Mouse (Mus musculus) midbrain, embryonic 16.5 days (tissue): ENCODE results near the gene Gm10644. TPM values are rescaled to one million over a fixed set of nuclear protein-coding genes. Genes with fewer than 3 reads are reported as not detected.

Source experiments
- ATAC-seq: fragments of 200-750 bp; cut with Nextera tagmentation; 2 replicates; pipeline ENCODE4 v1.8.0; 2017; ENCODE audit warnings: moderate TSS enrichment
- H3K27ac ChIP-seq: fragments of 300-500 bp; sonication (generic); 2 replicates; pipeline ENCODE4 v1.5.1; 2014; ENCODE audit warnings: mild to moderate bottlenecking, low read length, mixed read lengths
- H3K27me3 ChIP-seq: fragments of 300-500 bp; sonication (generic); 2 replicates; pipeline ENCODE4 v1.6.1; 2014; ENCODE audit warnings: low read depth, low read length, mixed read lengths; ENCODE audit not compliant: control insufficient read depth, insufficient read depth
- H3K36me3 ChIP-seq: fragments of 300-500 bp; sonication (generic); 2 replicates; pipeline ENCODE4 v1.6.1; 2014; ENCODE audit warnings: mild to moderate bottlenecking, low read length, moderate library complexity, mixed read lengths; ENCODE audit not compliant: control insufficient read depth, insufficient read depth
- H3K4me1 ChIP-seq: fragments of 300-500 bp; sonication (generic); 2 replicates; pipeline ENCODE4 v1.6.1; 2014; ENCODE audit warnings: mild to moderate bottlenecking, low read length, mixed read lengths; ENCODE audit not compliant: control insufficient read depth, insufficient read depth
- H3K4me2 ChIP-seq: fragments of 300-500 bp; sonication (generic); 2 replicates; pipeline ENCODE4 v1.6.1; 2014; ENCODE audit warnings: mild to moderate bottlenecking, low read length, mixed read lengths
- H3K4me3 ChIP-seq: fragments of 300-500 bp; sonication (generic); 2 replicates; pipeline ENCODE4 v1.5.1; 2014; ENCODE audit warnings: low read depth, mild to moderate bottlenecking, low read length, moderate library complexity, mixed read lengths
- H3K9ac ChIP-seq: fragments of 300-500 bp; sonication (generic); 2 replicates; pipeline ENCODE4 v1.6.1; 2014; ENCODE audit warnings: low read depth, low read length, mixed read lengths
- H3K9me3 ChIP-seq: fragments of 300-500 bp; sonication (generic); replicated peaks from 2 replicates; pipeline ENCODE4 v1.6.1; 2014; ENCODE audit warnings: mild to moderate bottlenecking, low read length, mixed read lengths; ENCODE audit not compliant: control insufficient read depth, poor library complexity, severe bottlenecking
- WGBS: fragments of 180-500 bp; shearing (Covaris S2); extraction: QIAGEN DNeasy Blood & Tissue Kit; methylation state at CpG from one replicate; pipeline ENCODE4 v1.1.7; 2014; 5-methylcytosine and 5-hydroxymethylcytosine counted together
- polyA plus RNA-seq: library from polyadenylated mRNA; unstranded; fragments of >200 nt; fragmentation: Nextera tagmentation; extraction: Ambion mirVana; gene quantifications from 2 replicates; pipeline ENCODE4 v1.2.1, GENCODE M21; 2015

The Gm10644 gene
- polyA plus RNA-seq, 1 experiment from 2014 or later = 0.69 TPM

DNA sequence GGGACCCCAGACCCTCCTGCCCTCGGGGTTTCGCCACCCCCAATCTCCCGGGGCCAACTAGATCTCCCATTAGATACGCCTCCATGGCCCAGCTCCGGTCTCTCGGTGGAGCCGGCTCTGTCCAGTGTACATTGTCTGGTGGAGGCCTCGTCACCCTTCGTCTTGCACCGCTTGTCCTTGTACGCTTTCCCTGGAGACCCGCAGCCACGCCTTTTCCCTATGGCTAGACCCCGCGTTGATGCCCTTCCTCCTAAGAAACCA, 883 bp upstream of the Gm10644 start:
- no peak overlapping the region for H3K27ac ChIP-seq
- H3K36me3 ChIP-seq = no peaks in the 10 kb centered on the region
- H3K9me3 ChIP-seq = no peaks in the 10 kb centered on the region
- WGBS = 1% methylated on average over 15 of the region's 15 CpGs
- peaks cover 6% of the 10 kb centered on the region for H3K4me1 ChIP-seq
- no peaks in the 10 kb centered on the region for H3K27me3 ChIP-seq
- peak overlapping the region; percentile 97 for H3K4me2 ChIP-seq
- no peak overlapping the region for H3K9ac ChIP-seq
- peak overlapping the region; percentile 46 for H3K4me3 ChIP-seq
- no peak for ATAC-seq

DNA sequence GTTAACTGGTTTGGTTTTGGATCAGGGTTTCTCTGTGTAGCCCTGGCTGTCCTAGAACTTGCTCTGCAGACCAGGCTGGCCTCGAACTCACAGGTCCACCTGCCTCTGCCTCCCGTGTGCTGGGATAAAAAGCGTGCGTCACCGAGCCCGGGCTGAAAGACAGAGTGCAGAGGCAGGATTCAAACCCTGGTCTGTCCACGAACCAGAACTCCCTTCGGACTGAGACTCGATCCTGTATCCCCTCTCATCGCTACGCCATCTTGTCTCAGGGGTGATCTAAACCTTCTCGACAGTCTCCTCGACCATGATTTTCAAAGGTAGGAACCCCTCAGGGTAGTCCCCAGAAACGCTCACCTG, 278 bp downstream of the Gm10644 start:
- peaks cover 6% of the 10 kb centered on the region for H3K4me1 ChIP-seq
- peak overlapping the region; percentile 46 for H3K4me3 ChIP-seq
- no peaks in the 10 kb centered on the region for H3K36me3 ChIP-seq
- H3K27ac ChIP-seq = peak overlapping the region; percentile 60
- peak overlapping the region; percentile 50 for H3K9ac ChIP-seq
- H3K4me2 ChIP-seq = peak overlapping the region; percentile 97
- H3K9me3 ChIP-seq = no peaks in the 10 kb centered on the region
- under 1% methylated on average over 14 of the region's 14 CpGs for WGBS
- no peaks in the 10 kb centered on the region for H3K27me3 ChIP-seq
- ATAC-seq = no peak

DNA sequence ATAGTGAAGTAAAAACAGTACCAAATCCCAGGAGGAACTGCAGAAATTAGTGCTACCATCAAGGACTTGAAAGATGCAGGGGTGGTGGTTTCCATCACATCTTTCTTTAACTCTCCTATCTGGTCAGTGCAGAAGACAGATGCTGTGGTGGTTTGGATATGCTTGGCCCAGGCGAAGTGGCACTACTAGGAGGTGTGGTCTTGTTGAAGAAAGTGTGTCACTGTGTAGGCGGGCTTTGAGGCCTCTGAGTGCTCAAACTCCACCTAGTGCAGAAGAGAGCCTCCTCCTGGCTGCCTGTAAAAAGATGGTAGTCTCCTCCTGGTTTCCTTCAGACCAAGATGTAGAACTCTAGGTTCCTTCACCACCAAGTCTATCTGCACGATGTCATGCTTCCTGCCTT, 9.5 kb downstream of the Gm10644 start:
- Histone ChIP-seq H3K4me3 (no peak overlapping the region), H3K27ac (no peak overlapping the region), H3K9ac (no peak overlapping the region), H3K4me2 (no peak overlapping the region), H3K27me3 (no peaks in the 10 kb centered on the region), H3K4me1 (no peaks in the 10 kb centered on the region), H3K9me3 (no peaks in the 10 kb centered on the region), H3K36me3 (no peaks in the 10 kb centered on the region; the same call in 1 of the 2 replicates)
- ATAC-seq = no peak
- 72% methylated on average over 3 of the region's 3 CpGs for WGBS

DNA sequence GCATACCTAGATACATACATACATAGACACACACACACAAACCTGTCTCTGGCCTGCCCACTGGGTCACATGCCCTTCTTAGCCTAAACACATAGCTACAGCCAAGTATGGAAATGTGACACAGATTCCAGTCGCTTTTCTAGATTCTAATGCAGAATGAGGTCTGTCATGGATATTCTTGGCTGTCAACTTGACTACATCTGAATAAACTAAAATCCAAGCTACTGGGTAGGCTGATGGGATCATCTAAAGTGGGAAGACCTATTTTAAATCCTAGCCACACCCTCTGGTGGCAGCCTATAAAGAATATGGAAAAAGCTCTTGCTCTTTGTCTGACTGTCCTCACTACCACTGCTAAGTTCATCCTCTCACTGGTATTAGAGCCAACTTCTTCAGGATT, 12.6 kb downstream of the Gm10644 start:
- no peak overlapping the region for H3K27ac ChIP-seq
- peaks cover 19% of the 10 kb centered on the region for H3K36me3 ChIP-seq
- no peak overlapping the region for H3K9ac ChIP-seq
- H3K27me3 ChIP-seq = no peaks in the 10 kb centered on the region
- WGBS = 76% methylated on average over 1 of the region's 1 CpGs
- H3K9me3 ChIP-seq = no peaks in the 10 kb centered on the region
- no peak overlapping the region for H3K4me2 ChIP-seq
- no peaks in the 10 kb centered on the region for H3K4me1 ChIP-seq
- ATAC-seq = no peak
- no peak overlapping the region for H3K4me3 ChIP-seq

- Histone ChIP-seq H3K27ac (no peak overlapping the region), H3K4me2 (no peak overlapping the region), H3K9me3 (no peaks in the 10 kb centered on the region), H3K9ac (no peak overlapping the region), H3K4me3 (no peak overlapping the region), H3K36me3 (peaks cover 30% of the 10 kb centered on the region), H3K4me1 (no peaks in the 10 kb centered on the region), H3K27me3 (no peaks in the 10 kb centered on the region)
- ATAC-seq = no peak
- 91% methylated on average over 6 of the region's 6 CpGs for WGBS
These were observed 13.8 kb downstream of the Gm10644 start for GRCm38 (mm10) chr8:83941066-83941677.

GRCm38 (mm10) chr8:83938330-83938729, 16.7 kb downstream of the Gm10644 start:
- no peak overlapping the region for H3K27ac ChIP-seq
- H3K27me3 ChIP-seq = no peaks in the 10 kb centered on the region
- 97% methylated on average over 15 of the region's 15 CpGs for WGBS
- no peak overlapping the region for H3K4me2 ChIP-seq
- H3K9ac ChIP-seq = no peak overlapping the region
- H3K9me3 ChIP-seq = no peaks in the 10 kb centered on the region
- no peak overlapping the region for H3K4me3 ChIP-seq
- no peaks in the 10 kb centered on the region for H3K4me1 ChIP-seq
- peaks cover 57% of the 10 kb centered on the region for H3K36me3 ChIP-seq
- peak; percentile 11; the same call in 1 of the 2 replicates for ATAC-seq

GRCm38 (mm10) chr8:83937645-83938044, 17.4 kb downstream of the Gm10644 start:
- no peak overlapping the region for H3K4me2 ChIP-seq
- no peaks in the 10 kb centered on the region for H3K9me3 ChIP-seq
- no peak overlapping the region for H3K27ac ChIP-seq
- no peak overlapping the region for H3K4me3 ChIP-seq
- peaks cover 64% of the 10 kb centered on the region for H3K36me3 ChIP-seq
- no peaks in the 10 kb centered on the region for H3K27me3 ChIP-seq
- ATAC-seq = no peak
- H3K9ac ChIP-seq = no peak overlapping the region
- no peaks in the 10 kb centered on the region for H3K4me1 ChIP-seq
- 92% methylated on average over 7 of the region's 7 CpGs for WGBS

DNA sequence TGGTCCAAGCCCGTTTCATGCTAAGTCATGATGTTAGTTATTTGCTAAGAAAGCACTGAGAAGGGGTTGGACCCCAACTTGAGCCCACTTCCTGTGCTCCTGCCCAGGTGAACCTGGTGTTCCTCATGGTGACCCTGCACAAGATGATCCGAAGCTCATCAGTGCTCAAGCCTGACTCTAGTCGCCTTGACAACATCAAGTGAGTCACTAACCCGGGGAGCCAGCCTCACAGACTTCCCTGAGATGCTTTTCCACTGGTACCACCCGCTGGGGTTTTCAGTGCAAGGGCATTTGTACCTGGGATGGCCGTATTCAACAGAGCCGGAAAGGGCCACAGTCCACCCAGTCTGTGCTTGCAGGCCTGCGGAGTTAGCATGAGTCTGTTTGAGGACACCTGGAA, 19.6 kb downstream of the Gm10644 start:
- Histone ChIP-seq H3K9ac (no peak overlapping the region), H3K4me2 (no peak overlapping the region), H3K9me3 (no peaks in the 10 kb centered on the region), H3K4me1 (no peaks in the 10 kb centered on the region), H3K4me3 (no peak overlapping the region), H3K36me3 (peaks cover 81% of the 10 kb centered on the region), H3K27me3 (no peaks in the 10 kb centered on the region), H3K27ac (no peak overlapping the region)
- WGBS = 91% methylated on average over 8 of the region's 8 CpGs
- no peak for ATAC-seq

- no peaks in the 10 kb centered on the region for H3K27me3 ChIP-seq
These were observed 20.0 kb downstream of the Gm10644 start for GRCm38 (mm10) chr8:83934994-83935393.

More at GRCm38 (mm10) chr8:83934994-83935393, 20.0 kb downstream of the Gm10644 start:
- Histone ChIP-seq H3K4me1 (no peaks in the 10 kb centered on the region), H3K27ac (no peak overlapping the region), H3K36me3 (peaks cover 79% of the 10 kb centered on the region), H3K9me3 (no peaks in the 10 kb centered on the region), H3K4me2 (no peak overlapping the region), H3K9ac (no peak overlapping the region), H3K4me3 (no peak overlapping the region)
- WGBS = 87% methylated on average over 2 of the region's 2 CpGs
- no peak for ATAC-seq
